Mouse (Mus musculus): ENCODE measurements at regions not wholly inside any gene's neighbourhood (a gene's known extent, or its start where the extent isn't known, plus 50 kb on each side); places are given as distances from the start of the nearest gene placed in this dataset.
A peak's percentile ranks its signal among the peaks of the same experiment; 100 is the strongest.

- Histone ChIP-seq H3K4me2 (replicated peaks; ENCODE audit: low read depth) (no peak overlapping the region), H3K4me1 (replicated peaks; ENCODE audit: control insufficient read depth, insufficient read depth, low read length) (no peaks in the 10 kb centered on the region), H3K4me3 (ENCODE audit: low read depth, low read length) (no peak overlapping the region), H3K36me3 (ENCODE audit: control insufficient read depth, insufficient read depth) (no peaks in the 10 kb centered on the region), H3K9me3 (ENCODE audit: control insufficient read depth) (no peaks in the 10 kb centered on the region), H3K27me3 (replicated peaks; ENCODE audit: control insufficient read depth, insufficient read depth, low read length) (no peaks in the 10 kb centered on the region; the same call in 1 of the 2 replicates), H3K27ac (ENCODE audit: low read depth, low read length) (no peak overlapping the region), H3K9ac (ENCODE audit: low read depth, low read length) (no peak overlapping the region)
- 81% methylated on average over 19 of the region's 19 CpGs for WGBS
- TF ChIP-seq CTCF (IDR thresholded peaks at IDR 0.05; ENCODE audit: low read depth), result no peak
- ATAC-seq, result no peak
Observed at GRCm38 (mm10) chr13:52273502-52274246, 257.4 kb downstream of the Diras2 start.

- no peak for TF ChIP-seq CTCF (IDR thresholded peaks at IDR 0.05; ENCODE audit: low read depth)
- WGBS, result 67% methylated on average over 5 of the region's 5 CpGs
- Histone ChIP-seq H3K36me3 (ENCODE audit: control insufficient read depth, insufficient read depth) (no peaks in the 10 kb centered on the region), H3K9ac (ENCODE audit: low read depth, low read length) (no peak overlapping the region), H3K27ac (ENCODE audit: low read depth, low read length) (no peak overlapping the region), H3K4me3 (ENCODE audit: low read depth, low read length) (no peak overlapping the region), H3K4me2 (replicated peaks; ENCODE audit: low read depth) (no peak overlapping the region), H3K4me1 (replicated peaks; ENCODE audit: control insufficient read depth, insufficient read depth, low read length) (no peaks in the 10 kb centered on the region), H3K9me3 (ENCODE audit: control insufficient read depth) (no peaks in the 10 kb centered on the region), H3K27me3 (replicated peaks; ENCODE audit: control insufficient read depth, insufficient read depth, low read length) (no peaks in the 10 kb centered on the region; the same call in 1 of the 2 replicates)
- no peak for ATAC-seq
Observed at GRCm38 (mm10) chr13:52275196-52275595, 255.9 kb downstream of the Diras2 start.

GRCm38 (mm10) chr13:52275675-52276074 lies 255.4 kb downstream of the Diras2 start:
- peak; percentile 85 for TF ChIP-seq CTCF (IDR thresholded peaks at IDR 0.05; ENCODE audit: low read depth)
- no peak for ATAC-seq
- Histone ChIP-seq H3K4me2 (replicated peaks; ENCODE audit: low read depth) (no peak overlapping the region), H3K27ac (ENCODE audit: low read depth, low read length) (no peak overlapping the region), H3K4me1 (replicated peaks; ENCODE audit: control insufficient read depth, insufficient read depth, low read length) (no peaks in the 10 kb centered on the region), H3K36me3 (ENCODE audit: control insufficient read depth, insufficient read depth) (no peaks in the 10 kb centered on the region), H3K4me3 (ENCODE audit: low read depth, low read length) (no peak overlapping the region), H3K27me3 (replicated peaks; ENCODE audit: control insufficient read depth, insufficient read depth, low read length) (no peaks in the 10 kb centered on the region; the same call in 1 of the 2 replicates), H3K9me3 (ENCODE audit: control insufficient read depth) (no peaks in the 10 kb centered on the region), H3K9ac (ENCODE audit: low read depth, low read length) (no peak overlapping the region)
- WGBS, result 9% methylated on average over 8 of the region's 8 CpGs

GRCm38 (mm10) chr13:52277195-52277594 lies 253.9 kb downstream of the Diras2 start:
- Histone ChIP-seq H3K4me3 (ENCODE audit: low read depth, low read length) (no peak overlapping the region), H3K9ac (ENCODE audit: low read depth, low read length) (no peak overlapping the region), H3K9me3 (ENCODE audit: control insufficient read depth) (no peaks in the 10 kb centered on the region), H3K4me2 (replicated peaks; ENCODE audit: low read depth) (no peak overlapping the region), H3K4me1 (replicated peaks; ENCODE audit: control insufficient read depth, insufficient read depth, low read length) (no peaks in the 10 kb centered on the region), H3K27ac (ENCODE audit: low read depth, low read length) (no peak overlapping the region), H3K27me3 (replicated peaks; ENCODE audit: control insufficient read depth, insufficient read depth, low read length) (no peaks in the 10 kb centered on the region; the same call in 1 of the 2 replicates), H3K36me3 (ENCODE audit: control insufficient read depth, insufficient read depth) (no peaks in the 10 kb centered on the region)
- 84% methylated on average over 3 of the region's 3 CpGs for WGBS
- ATAC-seq, result no peak
- TF ChIP-seq CTCF (IDR thresholded peaks at IDR 0.05; ENCODE audit: low read depth), result no peak

- TF ChIP-seq CTCF (IDR thresholded peaks at IDR 0.05; ENCODE audit: low read depth), result no peak
- Histone ChIP-seq H3K4me1 (replicated peaks; ENCODE audit: control insufficient read depth, insufficient read depth, low read length) (no peaks in the 10 kb centered on the region), H3K4me3 (ENCODE audit: low read depth, low read length) (no peak overlapping the region), H3K36me3 (ENCODE audit: control insufficient read depth, insufficient read depth) (no peaks in the 10 kb centered on the region), H3K9ac (ENCODE audit: low read depth, low read length) (no peak overlapping the region), H3K4me2 (replicated peaks; ENCODE audit: low read depth) (no peak overlapping the region), H3K27me3 (replicated peaks; ENCODE audit: control insufficient read depth, insufficient read depth, low read length) (no peaks in the 10 kb centered on the region; the same call in 1 of the 2 replicates), H3K27ac (ENCODE audit: low read depth, low read length) (no peak overlapping the region), H3K9me3 (ENCODE audit: control insufficient read depth) (no peaks in the 10 kb centered on the region)
- ATAC-seq, result no peak
- 81% methylated on average over 1 of the region's 1 CpGs for WGBS
Observed at GRCm38 (mm10) chr13:52278831-52279230, 252.2 kb downstream of the Diras2 start.

GRCm38 (mm10) chr13:52279281-52279969 lies 251.7 kb downstream of the Diras2 start:
- Histone ChIP-seq H3K36me3 (ENCODE audit: control insufficient read depth, insufficient read depth) (no peaks in the 10 kb centered on the region), H3K27me3 (replicated peaks; ENCODE audit: control insufficient read depth, insufficient read depth, low read length) (no peaks in the 10 kb centered on the region; the same call in 1 of the 2 replicates), H3K4me3 (ENCODE audit: low read depth, low read length) (no peak overlapping the region), H3K9me3 (ENCODE audit: control insufficient read depth) (no peaks in the 10 kb centered on the region), H3K27ac (ENCODE audit: low read depth, low read length) (no peak overlapping the region), H3K4me1 (replicated peaks; ENCODE audit: control insufficient read depth, insufficient read depth, low read length) (no peaks in the 10 kb centered on the region), H3K9ac (ENCODE audit: low read depth, low read length) (no peak overlapping the region), H3K4me2 (replicated peaks; ENCODE audit: low read depth) (no peak overlapping the region)
- TF ChIP-seq CTCF (IDR thresholded peaks at IDR 0.05; ENCODE audit: low read depth), result no peak
- 62% methylated on average over 11 of the region's 11 CpGs for WGBS
- ATAC-seq, result no peak
